Mouse (Mus musculus) forebrain, embryonic 10.5 days (tissue): ENCODE data around the gene Trem2. TPM values are rescaled to one million over a fixed set of nuclear protein-coding genes. Genes with fewer than 3 reads are reported as not detected.
A peak's percentile ranks its signal among the peaks of the same experiment; 100 is the strongest.
"Not testable (repeated sequence)": the region's sequence is repeated elsewhere in the genome, so short reads cannot be mapped to it uniquely, and the experiment has no call there.

Experiments used
- DNase-seq: peaks from one replicate; pipeline ENCODE4 v3.0.0-alpha.2; 2017; ENCODE audit warnings: low spot score; ENCODE audit errors: extremely low spot score
- H3K27ac ChIP-seq: fragments of 300-500 bp; sonication (generic); 2 replicates; pipeline ENCODE4 v1.5.1; 2016; ENCODE audit warnings: mild to moderate bottlenecking
- H3K27me3 ChIP-seq: fragments of 300-500 bp; sonication (generic); 2 replicates; pipeline ENCODE4 v1.6.1; 2016; ENCODE audit warnings: mild to moderate bottlenecking; ENCODE audit not compliant: poor library complexity, severe bottlenecking
- H3K36me3 ChIP-seq: fragments of 300-500 bp; sonication (generic); replicated peaks from 2 replicates; pipeline ENCODE4 v1.6.1; 2016; ENCODE audit warnings: mild to moderate bottlenecking, moderate library complexity
- H3K4me1 ChIP-seq: fragments of 300-500 bp; sonication (generic); 2 replicates; pipeline ENCODE4 v1.6.1; 2016
- H3K4me3 ChIP-seq: fragments of 300-500 bp; sonication (generic); 2 replicates; pipeline ENCODE4 v1.5.1; 2016; ENCODE audit warnings: mild to moderate bottlenecking, moderate library complexity
- H3K9me3 ChIP-seq: fragments of 300-500 bp; sonication (generic); 2 replicates; pipeline ENCODE4 v1.6.1; 2016; ENCODE audit warnings: mild to moderate bottlenecking, moderate library complexity
- WGBS: fragments of 180-500 bp; shearing (Covaris S2); methylation state at CpG from one replicate; pipeline ENCODE4 v1.1.7; 2016; 5-methylcytosine and 5-hydroxymethylcytosine counted together
- polyA plus RNA-seq: library from polyadenylated mRNA; unstranded; fragments of >200 nt; fragmentation: Nextera tagmentation; extraction: Ambion mirVana; gene quantifications from 2 replicates; pipeline ENCODE4 v1.2.1, GENCODE M21; 2016

Trem2 gene
- polyA plus RNA-seq, 1 experiment from 2014 or later: 0.87 TPM

- no peak overlapping the region for H3K4me3 ChIP-seq
- H3K9me3 ChIP-seq: no peaks in the 10 kb centered on the region
- H3K4me1 ChIP-seq: peaks cover 3% of the 10 kb centered on the region; the same call in 1 of the 2 replicates
- no peak overlapping the region for H3K27ac ChIP-seq
- no peaks in the 10 kb centered on the region for H3K27me3 ChIP-seq
- WGBS: 89% methylated on average over 11 of the region's 11 CpGs
- no peak for DNase-seq
- no peaks in the 10 kb centered on the region for H3K36me3 ChIP-seq
Measured at GRCm38 (mm10) chr17:48325638-48326037, 20.6 kb upstream of the Trem2 start.

- DNase-seq: no peak
- Histone ChIP-seq H3K9me3 (no peaks in the 10 kb centered on the region), H3K27ac (no peak overlapping the region), H3K4me1 (peaks cover 3% of the 10 kb centered on the region; the same call in 1 of the 2 replicates), H3K27me3 (no peaks in the 10 kb centered on the region), H3K4me3 (no peak overlapping the region), H3K36me3 (no peaks in the 10 kb centered on the region)
- WGBS: 92% methylated on average over 4 of the region's 4 CpGs
Measured at GRCm38 (mm10) chr17:48326656-48327055, 19.5 kb upstream of the Trem2 start.

- no peak for DNase-seq
- Histone ChIP-seq H3K27ac (no peak overlapping the region), H3K9me3 (no peaks in the 10 kb centered on the region; the same call in 1 of the 2 replicates), H3K4me1 (no peaks in the 10 kb centered on the region), H3K27me3 (no peaks in the 10 kb centered on the region), H3K36me3 (no peaks in the 10 kb centered on the region), H3K4me3 (no peak overlapping the region)
- 96% methylated on average over 2 of the region's 2 CpGs for WGBS
Measured at GRCm38 (mm10) chr17:48332524-48332923, 13.7 kb upstream of the Trem2 start.

- no peaks in the 10 kb centered on the region for H3K36me3 ChIP-seq
- no peaks in the 10 kb centered on the region for H3K4me1 ChIP-seq
- H3K4me3 ChIP-seq: no peak overlapping the region
- no peaks in the 10 kb centered on the region; the same call in 1 of the 2 replicates for H3K9me3 ChIP-seq
- H3K27me3 ChIP-seq: no peaks in the 10 kb centered on the region
- no peak for DNase-seq
- H3K27ac ChIP-seq: no peak overlapping the region
- 86% methylated on average over 4 of the region's 4 CpGs for WGBS
Measured at GRCm38 (mm10) chr17:48334186-48334585, 12.0 kb upstream of the Trem2 start.

- DNase-seq: peak; percentile 81
- Histone ChIP-seq H3K27me3 (no peaks in the 10 kb centered on the region), H3K4me3 (no peak overlapping the region), H3K4me1 (0 out of 2 replicates have a peak, but pooled peaks cover 3% of the 10 kb centered on the region), H3K27ac (no peak overlapping the region), H3K36me3 (no peaks in the 10 kb centered on the region), H3K9me3 (no peaks in the 10 kb centered on the region; the same call in 1 of the 2 replicates)
- WGBS: 6% methylated on average over 6 of the region's 6 CpGs
Measured at GRCm38 (mm10) chr17:48336857-48337256, 9.3 kb upstream of the Trem2 start.

GRCm38 (mm10) chr17:48340267-48340666 lies 5.9 kb upstream of the Trem2 start:
- WGBS: 94% methylated on average over 1 of the region's 1 CpGs
- no peak overlapping the region for H3K4me3 ChIP-seq
- H3K36me3 ChIP-seq: no peaks in the 10 kb centered on the region
- no peaks in the 10 kb centered on the region for H3K9me3 ChIP-seq
- no peaks in the 10 kb centered on the region for H3K27me3 ChIP-seq
- H3K4me1 ChIP-seq: 0 out of 2 replicates have a peak, but pooled peaks cover 3% of the 10 kb centered on the region
- H3K27ac ChIP-seq: no peak overlapping the region
- no peak for DNase-seq

- no peak for DNase-seq
- WGBS: 86% methylated on average over 3 of the region's 3 CpGs
- H3K27me3 ChIP-seq: no peaks in the 10 kb centered on the region
Measured at GRCm38 (mm10) chr17:48341947-48342346, 4.3 kb upstream of the Trem2 start.

GRCm38 (mm10) chr17:48343065-48343464 lies 3.1 kb upstream of the Trem2 start:
- H3K27me3 ChIP-seq: no peaks in the 10 kb centered on the region
- H3K4me3 ChIP-seq: no peak overlapping the region
- WGBS: 78% methylated on average over 2 of the region's 2 CpGs
- DNase-seq: no peak
- 0 out of 2 replicates have a peak, but pooled peaks cover 3% of the 10 kb centered on the region for H3K4me1 ChIP-seq
- no peaks in the 10 kb centered on the region for H3K36me3 ChIP-seq
- no peaks in the 10 kb centered on the region for H3K9me3 ChIP-seq
- no peak overlapping the region for H3K27ac ChIP-seq

More at GRCm38 (mm10) chr17:48341947-48342346, 4.3 kb upstream of the Trem2 start:
- Histone ChIP-seq H3K4me1 (0 out of 2 replicates have a peak, but pooled peaks cover 3% of the 10 kb centered on the region), H3K27ac (no peak overlapping the region), H3K9me3 (no peaks in the 10 kb centered on the region), H3K36me3 (no peaks in the 10 kb centered on the region), H3K4me3 (no peak overlapping the region)

GRCm38 (mm10) chr17:48345824-48346223 lies 377 bp upstream of the Trem2 start:
- DNase-seq: no peak
- Histone ChIP-seq H3K9me3 (no peaks in the 10 kb centered on the region), H3K4me3 (no peak overlapping the region), H3K4me1 (no peaks in the 10 kb centered on the region), H3K27me3 (no peaks in the 10 kb centered on the region), H3K27ac (no peak overlapping the region), H3K36me3 (no peaks in the 10 kb centered on the region)
- WGBS: 82% methylated on average over 4 of the region's 4 CpGs

GRCm38 (mm10) chr17:48346834-48347233 lies 633 bp downstream of the Trem2 start:
- DNase-seq: no peak
- Histone ChIP-seq H3K4me3 (no peak overlapping the region), H3K4me1 (no peaks in the 10 kb centered on the region), H3K27me3 (no peaks in the 10 kb centered on the region), H3K9me3 (no peaks in the 10 kb centered on the region), H3K36me3 (no peaks in the 10 kb centered on the region), H3K27ac (no peak overlapping the region)
- WGBS: 74% methylated on average over 4 of the region's 4 CpGs

GRCm38 (mm10) chr17:48347287-48347686 lies 1.1 kb downstream of the Trem2 start:
- H3K9me3 ChIP-seq: no peaks in the 10 kb centered on the region
- H3K4me3 ChIP-seq: no peak overlapping the region
- no peaks in the 10 kb centered on the region for H3K27me3 ChIP-seq
- 77% methylated on average over 2 of the region's 2 CpGs for WGBS
- no peaks in the 10 kb centered on the region for H3K4me1 ChIP-seq
- no peaks in the 10 kb centered on the region for H3K36me3 ChIP-seq
- H3K27ac ChIP-seq: no peak overlapping the region
- no peak for DNase-seq

- Histone ChIP-seq H3K4me1 (no peaks in the 10 kb centered on the region), H3K27ac (no peak overlapping the region), H3K4me3 (no peak overlapping the region), H3K36me3 (no peaks in the 10 kb centered on the region), H3K27me3 (no peaks in the 10 kb centered on the region), H3K9me3 (no peaks in the 10 kb centered on the region)
- no peak for DNase-seq
- WGBS: 82% methylated on average over 5 of the region's 5 CpGs
Measured at GRCm38 (mm10) chr17:48350681-48351193, 4.5 kb downstream of the Trem2 start.

- not testable (repeated sequence) for H3K36me3 ChIP-seq, H3K27ac ChIP-seq, H3K27me3 ChIP-seq, H3K9me3 ChIP-seq, H3K4me3 ChIP-seq, DNase-seq, H3K4me1 ChIP-seq
- WGBS: 81% methylated on average over 7 of the region's 7 CpGs
Measured at GRCm38 (mm10) chr17:48352976-48353375, 6.8 kb downstream of the Trem2 start.

- WGBS: 84% methylated on average over 3 of the region's 3 CpGs
- Histone ChIP-seq H3K27me3 (no peaks in the 10 kb centered on the region), H3K4me1 (no peaks in the 10 kb centered on the region), H3K27ac (no peak overlapping the region), H3K9me3 (no peaks in the 10 kb centered on the region), H3K36me3 (no peaks in the 10 kb centered on the region), H3K4me3 (no peak overlapping the region)
- no peak for DNase-seq
Measured at GRCm38 (mm10) chr17:48355822-48356221, 9.6 kb downstream of the Trem2 start.
